Mouse (Mus musculus): Measurements from ENCODE around the gene Sqor.
A peak's percentile ranks its signal among the peaks of the same experiment; 100 is the strongest.

Gene Sqor

DNA sequence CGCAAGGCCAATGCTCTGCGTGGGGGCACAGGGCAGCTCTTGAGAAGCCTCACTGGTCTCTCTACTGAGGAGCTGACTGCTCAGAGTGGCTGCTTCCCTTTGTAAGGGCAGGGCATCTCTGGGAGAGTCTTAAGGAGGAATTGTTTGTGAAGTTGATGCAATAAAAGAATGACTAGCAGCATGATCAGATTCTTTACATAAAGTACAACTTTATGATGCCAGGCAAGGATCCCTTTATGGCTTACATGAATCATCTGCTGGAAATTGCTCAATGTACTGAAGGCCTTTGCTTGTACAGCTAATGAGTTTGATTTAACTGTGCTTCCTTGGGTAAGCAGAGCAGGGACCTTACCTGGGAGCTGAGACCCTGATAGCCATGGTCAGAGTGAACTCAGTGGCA lies 18.7 kb downstream of the Sqor start:
- DNase-seq (ENCODE audit: extremely low read depth, low read depth, low spot score), result peak; percentile 43

- no peak for DNase-seq (ENCODE audit: extremely low read depth, low read depth, low spot score)
These were observed 19.7 kb downstream of the Sqor start for GRCm38 (mm10) chr2:122784701-122785100.

GRCm38 (mm10) chr2:122786167-122786566 lies 21.1 kb downstream of the Sqor start:
- DNase-seq (ENCODE audit: extremely low read depth, low read depth, low spot score), result no peak

GRCm38 (mm10) chr2:122789311-122789710 lies 24.3 kb downstream of the Sqor start:
- DNase-seq (ENCODE audit: extremely low read depth, low read depth, low spot score), result peak; percentile 84

DNA sequence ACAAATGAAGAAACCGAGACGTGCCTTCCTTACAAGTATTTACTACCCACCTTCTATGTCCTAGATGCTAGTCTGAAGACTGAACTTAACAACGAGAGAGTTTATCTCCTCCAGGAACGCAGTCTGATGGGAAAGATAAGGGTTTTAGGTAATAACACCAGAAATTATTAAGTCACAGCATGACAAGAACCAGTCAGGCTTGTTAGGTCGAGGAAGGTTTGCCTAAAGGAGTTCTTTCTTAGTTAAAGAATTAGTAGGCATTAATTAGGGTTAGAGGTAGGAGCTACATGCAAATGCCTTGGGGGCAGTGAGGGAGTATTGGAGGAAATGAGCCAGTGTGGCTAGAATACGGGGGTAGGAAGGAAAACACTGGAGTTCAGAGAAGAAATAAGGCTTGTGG lies 24.7 kb downstream of the Sqor start:
- peak; percentile 76 for DNase-seq (ENCODE audit: extremely low read depth, low read depth, low spot score)

DNA sequence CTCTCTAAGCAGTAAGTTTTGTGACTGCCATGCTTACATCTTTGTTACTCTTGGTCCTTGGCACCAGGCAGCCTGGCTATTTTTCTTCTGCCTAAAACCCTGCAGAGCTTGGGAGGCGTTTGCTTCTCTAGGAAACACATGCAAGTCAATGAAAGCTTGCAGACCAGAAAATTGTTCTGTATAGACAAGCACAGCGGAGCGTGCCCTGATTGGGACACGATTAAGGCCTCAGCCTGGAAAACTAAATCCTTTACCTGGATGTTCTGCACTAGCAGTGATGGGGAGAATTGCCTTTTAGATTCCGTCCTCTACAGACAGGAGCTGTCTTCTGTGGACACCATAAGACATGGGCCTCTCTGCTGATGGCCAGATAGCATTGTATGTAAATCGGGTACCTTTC lies 39.4 kb downstream of the Sqor start:
- no peak for DNase-seq (ENCODE audit: extremely low read depth, low read depth, low spot score)

GRCm38 (mm10) chr2:122806040-122806439 lies 41.0 kb downstream of the Sqor start:
- no peak for DNase-seq (ENCODE audit: extremely low read depth, low read depth, low spot score)

DNA sequence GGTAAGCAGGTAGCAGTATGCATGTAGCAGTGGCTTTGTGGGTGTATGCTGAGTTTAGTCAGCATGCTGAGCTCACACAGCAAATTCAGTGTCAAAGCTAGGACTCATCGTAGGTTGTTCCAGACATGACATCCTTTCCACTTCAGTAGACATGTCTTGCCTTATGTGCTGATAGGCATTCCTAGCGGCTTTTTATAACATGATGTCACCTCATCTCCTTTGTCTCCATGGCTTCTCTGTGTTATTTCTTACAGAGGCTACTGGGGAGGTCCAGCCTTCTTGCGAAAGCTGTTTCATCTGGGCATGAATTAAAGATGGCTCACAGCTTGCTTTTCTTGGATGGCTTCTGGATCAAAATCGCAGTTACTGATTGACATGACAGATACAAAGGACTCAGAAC lies 44.0 kb downstream of the Sqor start:
- DNase-seq (ENCODE audit: extremely low read depth, low read depth, low spot score), result no peak

GRCm38 (mm10) chr2:122816986-122817385 lies 51.9 kb downstream of the Sqor start:
- DNase-seq (ENCODE audit: extremely low read depth, low read depth, low spot score), result no peak

DNA sequence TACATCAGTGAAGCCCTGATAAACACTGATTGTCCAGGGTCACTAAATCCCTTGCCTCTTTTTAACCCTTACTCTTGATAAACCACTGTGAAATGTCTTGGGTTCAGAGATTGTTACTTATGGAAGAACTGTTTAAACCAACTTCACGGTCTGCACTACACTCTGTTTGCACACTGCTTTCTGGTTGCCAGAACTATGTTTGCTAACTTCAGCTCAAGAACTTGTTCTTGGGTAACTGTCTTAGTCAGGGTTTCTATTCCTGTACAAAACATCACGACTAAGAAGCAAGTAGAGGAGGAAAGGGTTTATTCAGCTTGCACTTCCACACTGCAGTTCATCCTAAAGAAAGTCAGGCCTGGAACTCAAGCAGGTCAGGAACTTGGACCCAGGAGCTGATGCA lies 56.2 kb downstream of the Sqor start:
- DNase-seq (ENCODE audit: extremely low read depth, low read depth, low spot score), result no peak

DNA sequence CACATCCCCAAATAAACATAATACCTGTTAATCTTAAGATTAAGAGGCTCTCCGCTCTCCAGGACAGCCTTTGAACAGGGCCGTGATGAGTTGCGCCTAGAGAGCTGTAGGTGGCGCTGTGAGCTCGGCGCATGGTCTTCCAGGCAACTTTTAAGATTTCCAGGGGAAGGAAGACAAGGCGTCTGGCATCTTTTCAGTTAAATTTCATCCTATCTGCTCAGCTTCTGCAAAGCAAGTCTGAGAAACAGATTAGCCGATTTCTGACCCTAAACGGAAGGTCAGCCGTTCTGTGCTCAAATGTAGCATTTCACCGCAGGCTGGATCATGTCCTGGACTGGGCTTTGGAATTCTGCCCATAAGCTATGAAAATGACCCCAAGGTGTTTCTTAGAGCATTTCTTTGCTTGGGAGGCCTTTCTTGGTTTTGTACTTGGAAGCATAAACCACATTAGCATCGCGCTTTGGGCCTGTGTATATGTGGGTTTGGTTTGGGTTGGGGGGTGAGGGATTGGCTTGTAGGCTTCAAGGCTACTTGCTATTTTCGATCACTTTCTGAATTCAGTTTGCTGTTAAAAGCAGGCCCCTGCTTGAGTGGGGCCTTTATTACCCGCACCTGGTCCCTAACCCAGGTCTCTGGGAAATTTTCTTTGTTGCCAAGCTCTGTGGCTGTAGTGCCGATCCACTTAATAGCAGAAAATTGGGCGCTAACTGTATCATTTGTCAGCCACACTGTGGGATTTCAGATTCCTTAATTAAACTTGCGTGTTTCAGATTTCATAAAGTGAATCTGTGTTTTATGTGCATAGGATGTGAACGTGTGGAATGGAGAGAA lies 60.6 kb downstream of the Sqor start:
- DNase-seq (ENCODE audit: extremely low read depth, low read depth, low spot score), result no peak

GRCm38 (mm10) chr2:122826302-122826701 lies 61.3 kb downstream of the Sqor start:
- no peak for DNase-seq (ENCODE audit: extremely low read depth, low read depth, low spot score)

GRCm38 (mm10) chr2:122854636-122855035 lies 89.6 kb downstream of the Sqor start:
- no peak for DNase-seq (ENCODE audit: extremely low read depth, low read depth, low spot score)

GRCm38 (mm10) chr2:122855354-122855753 lies 90.3 kb downstream of the Sqor start:
- no peak for DNase-seq (ENCODE audit: extremely low read depth, low read depth, low spot score)

Data from fat pad, adult 2 months (tissue).